Mouse (Mus musculus) bone marrow macrophage, adult 2 months (primary cell): ENCODE data around the gene Cacna1a.

Source experiments
- CTCF ChIP-seq: IDR thresholded peaks from 2 replicates; pipeline ENCODE4 v1.5.1; 2012; ENCODE audit warnings: low read depth, mild to moderate bottlenecking, low read length, moderate library complexity
- POLR2A ChIP-seq: IDR thresholded peaks from 2 replicates; pipeline ENCODE4 v1.6.1; 2012; ENCODE audit warnings: mild to moderate bottlenecking, low read depth, low read length, borderline replicate concordance

DNA sequence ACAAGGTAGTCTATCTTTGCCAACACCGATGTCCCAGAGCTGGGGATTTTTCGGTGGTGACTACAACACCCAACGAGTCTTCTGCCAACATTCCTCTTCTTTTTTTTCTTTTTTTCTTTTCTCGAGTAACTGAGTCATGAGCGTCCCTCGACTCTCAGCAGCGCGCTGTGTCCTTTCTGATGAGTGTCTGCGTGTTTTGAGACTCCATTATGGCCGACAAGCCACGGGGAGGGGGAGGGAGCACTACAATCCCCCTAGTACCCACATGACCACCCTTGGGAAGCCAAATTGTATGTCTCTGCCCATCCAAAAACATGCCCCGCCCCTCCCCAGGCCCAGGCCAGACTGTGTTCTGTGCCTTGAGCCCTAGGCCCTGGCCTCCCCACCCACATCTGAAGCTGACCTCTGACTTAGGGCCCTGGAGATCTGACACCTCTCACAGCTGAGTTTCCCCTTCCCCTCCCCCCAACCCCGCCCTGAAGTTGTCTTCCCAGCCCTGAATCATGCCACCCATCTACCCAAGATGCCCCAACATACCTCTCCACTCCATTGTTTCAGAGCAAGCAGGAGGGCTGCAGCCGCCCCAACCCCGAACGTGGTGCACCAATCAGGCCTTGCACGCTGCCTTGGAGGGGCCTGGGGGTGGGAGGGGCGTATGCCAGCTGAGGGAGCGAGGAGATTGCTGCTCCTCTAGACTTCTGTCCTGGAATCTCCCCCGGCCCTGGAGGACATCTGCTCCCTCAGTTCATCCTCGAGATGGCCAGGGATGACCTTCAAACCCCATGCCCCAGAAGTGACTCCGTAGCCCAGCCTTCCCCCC lies 227.6 kb downstream of the Cacna1a start:
- TF ChIP-seq CTCF (no peak), POLR2A (no peak)
